Mouse (Mus musculus): Measurements from ENCODE around the gene Cant1. TPM values are rescaled to one million over a fixed set of nuclear protein-coding genes. Genes with fewer than 3 reads are reported as not detected.

Gene Cant1
- total and polyA plus RNA-seq, 3 experiments: 26.0 to 145 (median 34.4) TPM

- Histone ChIP-seq H3K9ac (ENCODE audit: control insufficient read depth, low read depth, low read length, poor library complexity, severe bottlenecking) (no peak overlapping the region), H3K4me1 (ENCODE audit: control insufficient read depth in 1 of 2, insufficient read depth in 2 of 2, low read length in 2 of 2) (no peaks in the 10 kb centered on the region), H3K9me3 (replicated peaks; ENCODE audit: insufficient read depth, low read length) (no peaks in the 10 kb centered on the region), H3K79me2 (ENCODE audit: control insufficient read depth, insufficient read depth, low read length, poor library complexity) (no peaks in the 10 kb centered on the region), H3K4me3 (ENCODE audit: control insufficient read depth in 1 of 2, insufficient read depth in 1 of 2, low read depth in 2 of 2, low read length in 2 of 2) (no peak overlapping the region), H3K27ac (ENCODE audit: control insufficient read depth, low read depth, low read length) (no peak overlapping the region), H3K36me3 (ENCODE audit: control insufficient read depth in 1 of 2, insufficient read depth in 2 of 2, low read length in 2 of 2) (no peaks in the 10 kb centered on the region), H3K27me3 (ENCODE audit: control insufficient read depth in 1 of 2, insufficient read depth in 2 of 2, low read length in 2 of 2) (peaks cover 0 to 5% of the 10 kb centered on the region in 2 experiments; a peak in 3 of 4 replicates)
- no peak for DNase-seq (ENCODE audit: low read depth, low spot score)
- no peak for TF ChIP-seq CHD2 (IDR thresholded peaks at IDR 0.05; ENCODE audit: low read length)
- TF ChIP-seq BHLHE40 (IDR thresholded peaks at IDR 0.05; ENCODE audit: borderline replicate concordance, low read depth, low read length): no peak
- no peak for TF ChIP-seq MYB (IDR thresholded peaks at IDR 0.05; ENCODE audit: low read depth, low read length)
- no peak for TF ChIP-seq ELF1 (IDR thresholded peaks at IDR 0.05; ENCODE audit: low read depth, low read length)
- no peak for TF ChIP-seq MAZ (IDR thresholded peaks at IDR 0.05; ENCODE audit: low read depth, low read length)
These were observed 56.4 kb downstream of the Cant1 start for GRCm38 (mm10) chr11:118362501-118362900.

DNA sequence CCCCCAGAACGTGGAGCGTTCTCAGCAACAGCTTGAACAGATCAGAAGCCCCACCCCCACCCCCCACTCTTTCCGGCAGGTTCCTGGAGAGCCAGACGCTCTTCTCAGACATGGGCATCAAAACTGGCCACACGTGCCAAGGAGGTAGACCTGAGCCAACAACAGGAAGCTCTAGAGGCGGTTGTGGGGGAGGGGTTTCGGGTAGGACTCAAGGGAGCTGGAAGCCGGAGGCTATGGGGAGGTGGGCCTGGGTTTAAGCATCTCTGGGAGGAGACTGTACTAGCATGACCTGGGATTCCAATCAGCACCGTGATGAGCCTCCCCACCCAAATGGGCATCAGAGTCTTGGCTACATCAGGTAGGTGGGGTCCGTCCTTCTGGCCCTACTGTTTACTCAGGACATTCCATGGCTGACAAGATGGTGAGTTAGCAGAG lies 58.0 kb downstream of the Cant1 start:
- no peak for DNase-seq (ENCODE audit: low read depth, low spot score)
- H3K9ac ChIP-seq (ENCODE audit: control insufficient read depth, low read depth, low read length, poor library complexity, severe bottlenecking): no peak overlapping the region
- no peak overlapping the region for H3K4me3 ChIP-seq (ENCODE audit: control insufficient read depth in 1 of 2, insufficient read depth in 1 of 2, low read depth in 2 of 2, low read length in 2 of 2)
- TF ChIP-seq MEF2A (IDR thresholded peaks at IDR 0.05; ENCODE audit: extremely low read depth, insufficient replicate concordance, low read depth, low read length, poor library complexity, severe bottlenecking) (no peak), ZMIZ1 (IDR thresholded peaks at IDR 0.05; ENCODE audit: low read depth, low read length) (no peak), USF2 (IDR thresholded peaks at IDR 0.05; ENCODE audit: borderline replicate concordance in 1 of 2, insufficient read depth in 1 of 2, low read depth in 1 of 2, low read length in 2 of 2) (no peak), SIN3A (IDR thresholded peaks at IDR 0.05; ENCODE audit: low read length) (no peak), ZKSCAN1 (IDR thresholded peaks at IDR 0.05; ENCODE audit: low read depth, low read length) (no peak), POLR2A (IDR thresholded peaks at IDR 0.05; ENCODE audit: control insufficient read depth in 1 of 2, insufficient read depth in 1 of 2, low read depth in 1 of 2, low read length in 2 of 2, poor library complexity in 1 of 2) (no peak), GATA1 (IDR thresholded peaks at IDR 0.05; ENCODE audit: low read depth, low read length) (no peak), GABPA (IDR thresholded peaks at IDR 0.05; ENCODE audit: low read depth, low read length) (no peak)
- H3K79me2 ChIP-seq (ENCODE audit: control insufficient read depth, insufficient read depth, low read length, poor library complexity): no peaks in the 10 kb centered on the region
- no peaks in the 10 kb centered on the region for H3K9me3 ChIP-seq (replicated peaks; ENCODE audit: insufficient read depth, low read length)
- H3K4me1 ChIP-seq (ENCODE audit: control insufficient read depth in 1 of 2, insufficient read depth in 2 of 2, low read length in 2 of 2): no peaks in the 10 kb centered on the region
- no peak overlapping the region for H3K27ac ChIP-seq (ENCODE audit: control insufficient read depth, low read depth, low read length)
- peaks cover 0 to 5% of the 10 kb centered on the region in 2 experiments; a peak in 3 of 4 replicates for H3K27me3 ChIP-seq (ENCODE audit: control insufficient read depth in 1 of 2, insufficient read depth in 2 of 2, low read length in 2 of 2)
- H3K36me3 ChIP-seq (ENCODE audit: control insufficient read depth in 1 of 2, insufficient read depth in 2 of 2, low read length in 2 of 2): no peaks in the 10 kb centered on the region

DNA sequence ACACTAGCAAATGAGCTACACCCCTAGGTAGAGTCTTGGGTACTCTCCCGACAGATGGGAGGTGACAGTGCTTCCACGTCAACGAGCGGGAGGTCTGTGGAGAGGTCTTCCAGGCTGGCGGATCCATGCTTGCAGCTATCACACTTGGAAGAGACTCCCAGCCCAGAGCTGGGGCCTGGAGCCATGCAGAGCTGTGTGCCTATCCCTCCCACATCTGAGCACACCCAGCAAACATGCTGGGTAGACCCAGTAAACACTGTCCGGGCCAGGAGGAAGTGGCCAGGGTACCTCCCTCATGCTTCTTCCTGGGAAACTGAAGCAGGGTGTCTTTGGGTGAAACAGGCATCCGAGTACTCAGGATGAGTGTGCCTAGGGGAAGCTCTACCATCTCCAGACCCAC lies 58.4 kb downstream of the Cant1 start:
- no peaks in the 10 kb centered on the region for H3K79me2 ChIP-seq (ENCODE audit: control insufficient read depth, insufficient read depth, low read length, poor library complexity)

More for the DNA sequence above, 58.4 kb downstream of the Cant1 start:
- Histone ChIP-seq H3K9ac (ENCODE audit: control insufficient read depth, low read depth, low read length, poor library complexity, severe bottlenecking) (no peak overlapping the region), H3K4me1 (ENCODE audit: control insufficient read depth in 1 of 2, insufficient read depth in 2 of 2, low read length in 2 of 2) (no peaks in the 10 kb centered on the region), H3K9me3 (replicated peaks; ENCODE audit: insufficient read depth, low read length) (no peaks in the 10 kb centered on the region), H3K4me3 (ENCODE audit: control insufficient read depth in 1 of 2, insufficient read depth in 1 of 2, low read depth in 2 of 2, low read length in 2 of 2) (no peak overlapping the region), H3K27ac (ENCODE audit: control insufficient read depth, low read depth, low read length) (no peak overlapping the region), H3K27me3 (ENCODE audit: control insufficient read depth in 1 of 2, insufficient read depth in 2 of 2, low read length in 2 of 2) (peaks cover 0 to 5% of the 10 kb centered on the region in 2 experiments; a peak in 3 of 4 replicates), H3K36me3 (ENCODE audit: control insufficient read depth in 1 of 2, insufficient read depth in 2 of 2, low read length in 2 of 2) (no peaks in the 10 kb centered on the region)
- TF ChIP-seq CHD2 (IDR thresholded peaks at IDR 0.05; ENCODE audit: low read length) (no peak), TBP (IDR thresholded peaks at IDR 0.05; ENCODE audit: low read depth, low read length) (no peak), SMC3 (IDR thresholded peaks at IDR 0.05; ENCODE audit: low read depth, low read length) (no peak), CTCF (IDR thresholded peaks at IDR 0.05 in 2 of 3, conservative IDR thresholded peaks at IDR 0.05 in 1 of 3; ENCODE audit: control insufficient read depth in 1 of 3, insufficient read depth in 1 of 3, low read depth in 2 of 3, low read length in 3 of 3, poor library complexity in 1 of 3, severe bottlenecking in 1 of 3) (no peak), TAL1 (IDR thresholded peaks at IDR 0.05; ENCODE audit: low read length) (no peak), USF1 (IDR thresholded peaks at IDR 0.05; ENCODE audit: low read depth, low read length) (no peak), POLR2A (IDR thresholded peaks at IDR 0.05; ENCODE audit: control insufficient read depth in 1 of 2, insufficient read depth in 1 of 2, low read depth in 1 of 2, low read length in 2 of 2, poor library complexity in 1 of 2) (no peak), HCFC1 (IDR thresholded peaks at IDR 0.05; ENCODE audit: low read depth, low read length) (no peak), UBTF (IDR thresholded peaks at IDR 0.05; ENCODE audit: borderline replicate concordance, insufficient read depth, low read depth, low read length) (no peak), GATA1 (IDR thresholded peaks at IDR 0.05; ENCODE audit: low read depth, low read length) (no peak), USF2 (IDR thresholded peaks at IDR 0.05; ENCODE audit: borderline replicate concordance in 1 of 2, insufficient read depth in 1 of 2, low read depth in 1 of 2, low read length in 2 of 2) (no peak), POLR2AphosphoS5 (IDR thresholded peaks at IDR 0.05; ENCODE audit: borderline replicate concordance, low read depth, low read length) (no peak), MYC (IDR thresholded peaks at IDR 0.05; ENCODE audit: low read depth, low read length) (no peak), RCOR1 (IDR thresholded peaks at IDR 0.05; ENCODE audit: low read depth, low read length) (no peak), ZC3H11A (IDR thresholded peaks at IDR 0.05; ENCODE audit: low read depth, low read length) (no peak)
- DNase-seq (ENCODE audit: low read depth, low spot score): no peak

All from MEL (cell line).